Mouse (Mus musculus) embryonic fibroblast, embryonic 13.5 days (primary cell): ENCODE measurements around the gene Cit.

Experiments used
- CTCF ChIP-seq: IDR thresholded peaks from 2 replicates; pipeline ENCODE4 v1.5.1; 2011; ENCODE audit warnings: mild to moderate bottlenecking, control low read depth, low read length, moderate library complexity, borderline replicate concordance; ENCODE audit not compliant: insufficient read depth
- POLR2A ChIP-seq: IDR thresholded peaks from 2 replicates; pipeline ENCODE4 v1.6.1; 2011; ENCODE audit warnings: low read depth, mild to moderate bottlenecking, control low read depth, low read length, moderate library complexity

GRCm38 (mm10) chr5:115982671-115983373 is 137.7 kb downstream of the Cit start:
- TF ChIP-seq POLR2A (no peak), CTCF (no peak)
